In the genomic region with DNA sequence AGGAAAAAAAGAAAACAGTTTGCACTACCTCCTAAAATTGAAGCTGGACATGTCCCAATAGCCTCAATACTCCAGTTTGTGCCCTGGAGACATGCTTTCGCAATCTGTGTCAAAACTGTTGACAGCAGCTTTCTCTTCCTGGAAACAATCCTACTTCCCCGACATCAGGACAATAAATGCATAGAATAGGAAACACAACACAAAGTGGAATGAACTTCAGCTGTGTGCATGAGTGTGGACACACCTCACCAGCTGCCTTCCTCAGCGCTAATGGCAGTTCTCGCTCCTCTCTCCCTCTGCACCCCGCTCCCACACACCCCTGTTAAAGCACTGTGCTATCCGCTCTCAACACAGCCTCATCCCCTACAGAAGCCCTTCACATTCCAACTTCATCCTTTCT, we compare ENCODE assay signal across 16 mouse cellular contexts. TPM values are rescaled to one million over a fixed set of nuclear protein-coding genes. Genes with fewer than 3 reads are reported as not detected.
DNase-seq lines count a peak whose midpoint lies in the region; ATAC-seq and TF ChIP-seq lines count a peak whose summit lies in the region.
"Had no signal": no experiment of that assay in that cellular context is flagged by ENCODE, and none has a peak within 500 bp of the region (broad histone marks: within the 10 kb centered on the region; RNA-seq: fewer than 3 reads in every experiment).

No protein-coding gene starts in this region.

- peak; percentile 48 for DNase-seq in gastrocnemius, adult 18-20 months (ENCODE audit: low spot score)
- no peak for DNase-seq in gastrocnemius, postnatal 14 days
- no peak for DNase-seq in neural tube, embryonic 10.5 days (ENCODE audit: extremely low spot score, low spot score)
- DNase-seq in lung, postnatal 0 days (ENCODE audit: low spot score), result peak; percentile 74
- no peak for DNase-seq in kidney, adult 2 months
- no peak for DNase-seq in right cerebral cortex, postnatal 10 days (ENCODE audit: low spot score in 2 of 2)
- DNase-seq in cerebellum, postnatal 4 days (ENCODE audit: low spot score in 2 of 2), result no peak
- DNase-seq: adrenal gland, adult 2 months; cerebellum, adult 18-20 months; midbrain, embryonic 14.5 days; thymus, postnatal 36 days had no signal

- 93% methylated on average over 6 of the region's 6 CpGs for WGBS in neural tube, embryonic 15.5 days
- WGBS in lung, postnatal 0 days, result 49% methylated on average over 6 of the region's 6 CpGs
- 65% methylated on average over 6 of the region's 6 CpGs for whole genome bisulfite sequencing in kidney, adult 2 months

- ATAC-seq in neural tube, embryonic 15.5 days (ENCODE audit: low FRiP score), result peak; percentile 47; the same call in 1 of the 2 replicates
- ATAC-seq in lung, postnatal 0 days, result peak; percentile 51

- no peak for TF ChIP-seq EP300 in lung, postnatal 0 days (IDR thresholded peaks at IDR 0.05)

- no peaks in the 10 kb centered on the region for H3K9me3 ChIP-seq in neural tube, embryonic 15.5 days (replicated peaks)
- H3K9me3 ChIP-seq in lung, postnatal 0 days (ENCODE audit: low read length), result no peaks in the 10 kb centered on the region
- H3K9me3 ChIP-seq: stomach, embryonic 15.5 days had no signal

- peaks cover 10% of the 10 kb centered on the region for H3K4me1 ChIP-seq in neural tube, embryonic 15.5 days
- H3K4me1 ChIP-seq in lung, postnatal 0 days (ENCODE audit: insufficient read depth, low read depth, low read length), result peaks cover 39% of the 10 kb centered on the region
- H3K4me1 ChIP-seq in kidney, adult 2 months (ENCODE audit: control insufficient read depth, insufficient read depth, low read length), result peaks cover 24% of the 10 kb centered on the region; the same call in 1 of the 2 replicates
- H3K4me1 ChIP-seq: hindbrain, embryonic 12.5 days had no signal

- H3K27me3 ChIP-seq in neural tube, embryonic 15.5 days (replicated peaks), result no peaks in the 10 kb centered on the region
- no peaks in the 10 kb centered on the region for H3K27me3 ChIP-seq in lung, postnatal 0 days (replicated peaks; ENCODE audit: insufficient read depth, low read length)
- no peaks in the 10 kb centered on the region for H3K27me3 ChIP-seq in kidney, adult 2 months (replicated peaks; ENCODE audit: control insufficient read depth, insufficient read depth, low read length)
- H3K27me3 ChIP-seq: hindbrain, embryonic 12.5 days; limb, embryonic 13.5 days; stomach, embryonic 15.5 days had no signal

- intact Hi-C loops in gastrocnemius, postnatal 14 days (cut with DNase I; ENCODE audit: low total_unique reads), result no loop called here

- no peak overlapping the region for H3K27ac ChIP-seq in neural tube, embryonic 15.5 days (replicated peaks)
- peak overlapping the region; percentile 75 for H3K27ac ChIP-seq in lung, postnatal 0 days (ENCODE audit: low read length)
- H3K27ac ChIP-seq in kidney, adult 2 months (ENCODE audit: insufficient read depth, low read depth, low read length), result no peak overlapping the region
- H3K27ac ChIP-seq: hindbrain, embryonic 12.5 days; kidney, postnatal 0 days; limb, embryonic 13.5 days; stomach, embryonic 15.5 days had no signal

- no peak for TF ChIP-seq CTCF in lung, postnatal 0 days (IDR thresholded peaks at IDR 0.05)
- no peak for TF ChIP-seq CTCF in kidney, adult 2 months (conservative IDR thresholded peaks at IDR 0.05; ENCODE audit: insufficient read depth, insufficient read length, low read depth, low read length)

- no peak overlapping the region for H3K4me2 ChIP-seq in neural tube, embryonic 15.5 days
- no peak overlapping the region for H3K4me2 ChIP-seq in lung, postnatal 0 days (replicated peaks; ENCODE audit: low read depth, low read length)
- H3K4me2 ChIP-seq: hindbrain, embryonic 12.5 days; limb, embryonic 13.5 days; stomach, embryonic 15.5 days had no signal

- 0 out of 2 replicates have a peak, but pooled peaks cover 2% of the 10 kb centered on the region for H3K36me3 ChIP-seq in neural tube, embryonic 15.5 days
- H3K36me3 ChIP-seq in lung, postnatal 0 days (ENCODE audit: insufficient read depth, low read length), result no peaks in the 10 kb centered on the region
- no peaks in the 10 kb centered on the region for H3K36me3 ChIP-seq in kidney, adult 2 months (ENCODE audit: control insufficient read depth, insufficient read depth, low read length)
- H3K36me3 ChIP-seq: stomach, embryonic 15.5 days had no signal

- no peak overlapping the region for H3K9ac ChIP-seq in neural tube, embryonic 15.5 days (replicated peaks)
- no peak overlapping the region for H3K9ac ChIP-seq in lung, postnatal 0 days (replicated peaks; ENCODE audit: low read depth)
- H3K9ac ChIP-seq: hindbrain, embryonic 12.5 days; limb, embryonic 13.5 days; stomach, embryonic 15.5 days had no signal

- no peak overlapping the region for H3K4me3 ChIP-seq in neural tube, embryonic 15.5 days (replicated peaks)
- no peak overlapping the region for H3K4me3 ChIP-seq in lung, postnatal 0 days (ENCODE audit: low read depth, low read length)
- no peak overlapping the region for H3K4me3 ChIP-seq in kidney, adult 2 months (ENCODE audit: insufficient read depth, low read depth, low read length)
- H3K4me3 ChIP-seq: hindbrain, embryonic 12.5 days; limb, embryonic 13.5 days; stomach, embryonic 15.5 days had no signal

- no peak for TF ChIP-seq POLR2A in kidney, adult 2 months (IDR thresholded peaks at IDR 0.05; ENCODE audit: low read depth, low read length)

RNA-seq across cellular contexts. Expression of a gene that starts 12.8 kb away (rescaled TPM):
- total RNA-seq in gastrocnemius, adult 18-20 months (2021), result 10 to 100 TPM; 57.0 to 65.4 TPM
- 10 to 100 TPM; 50.9 to 55.0 TPM for total RNA-seq in gastrocnemius, postnatal 14 days (2021)
- polyA plus RNA-seq in neural tube, embryonic 15.5 days (2015; fragmentation: Nextera tagmentation; extraction: Ambion mirVana), result 50.2 and 54.4 TPM in 2 replicates
- 30.6 and 33.6 TPM in 2 replicates for polyA plus RNA-seq in lung, postnatal 0 days (2015; fragmentation: Nextera tagmentation; extraction: Ambion mirVana)
- polyA plus RNA-seq in kidney, adult 2 months (2012; rRNA removed), result 52.5 and 58.5 TPM in 2 replicates

Comparison
In these comparisons a context has a peak if more than half of its experiments do, and no peak if none do; other contexts are left out.
1. DNase-seq: peak in gastrocnemius, adult 18-20 months (single experiment) and lung, postnatal 0 days (single experiment); none in gastrocnemius, postnatal 14 days (single experiment), neural tube, embryonic 10.5 days (single experiment), kidney, adult 2 months (single experiment), right cerebral cortex, postnatal 10 days (0 of 2) and cerebellum, postnatal 4 days (0 of 2).